Mouse (Mus musculus) forebrain, embryonic 13.5 days (tissue): Measurements from ENCODE around the gene Kbtbd8. TPM values are rescaled to one million over a fixed set of nuclear protein-coding genes. Genes with fewer than 3 reads are reported as not detected.

Source experiments
- ATAC-seq: fragments of 200-750 bp; cut with Nextera tagmentation; 2 replicates; pipeline ENCODE4 v1.8.0; 2017
- H3K27ac ChIP-seq: fragments of 300-500 bp; sonication (generic); 2 replicates; pipeline ENCODE4 v1.5.1; 2015; ENCODE audit warnings: inconsistent platforms, mild to moderate bottlenecking, moderate library complexity
- H3K27me3 ChIP-seq: fragments of 300-500 bp; sonication (generic); 2 replicates; pipeline ENCODE4 v1.6.1; 2015; ENCODE audit warnings: mild to moderate bottlenecking, inconsistent platforms
- H3K36me3 ChIP-seq: fragments of 300-500 bp; sonication (generic); 2 replicates; pipeline ENCODE4 v1.6.1; 2015; ENCODE audit warnings: mild to moderate bottlenecking, inconsistent platforms; ENCODE audit not compliant: poor library complexity, severe bottlenecking
- H3K4me1 ChIP-seq: fragments of 300-500 bp; sonication (generic); 2 replicates; pipeline ENCODE4 v1.6.1; 2015; ENCODE audit warnings: inconsistent platforms
- H3K4me2 ChIP-seq: fragments of 300-500 bp; sonication (generic); 2 replicates; pipeline ENCODE4 v1.6.1; 2015; ENCODE audit warnings: inconsistent platforms, mild to moderate bottlenecking, moderate library complexity
- H3K4me3 ChIP-seq: fragments of 300-500 bp; sonication (generic); 2 replicates; pipeline ENCODE4 v1.5.1; 2015; ENCODE audit warnings: mild to moderate bottlenecking, inconsistent platforms
- H3K9ac ChIP-seq: fragments of 300-500 bp; sonication (generic); 2 replicates; pipeline ENCODE4 v1.6.1; 2015; ENCODE audit warnings: mild to moderate bottlenecking, inconsistent platforms
- H3K9me3 ChIP-seq: fragments of 300-500 bp; sonication (generic); replicated peaks from 2 replicates; pipeline ENCODE4 v1.6.1; 2016; ENCODE audit warnings: inconsistent platforms
- WGBS: fragments of 180-500 bp; shearing (Covaris S2); methylation state at CpG from one replicate; pipeline ENCODE4 v1.1.7; 2015; 5-methylcytosine and 5-hydroxymethylcytosine counted together
- polyA plus RNA-seq: library from polyadenylated mRNA; unstranded; fragments of >200 nt; fragmentation: Nextera tagmentation; extraction: Ambion mirVana; gene quantifications from 2 replicates; pipeline ENCODE4 v1.2.1, GENCODE M21; 2015

The Kbtbd8 gene
- polyA plus RNA-seq, 1 experiment from 2014 or later, result 5.8 TPM

DNA sequence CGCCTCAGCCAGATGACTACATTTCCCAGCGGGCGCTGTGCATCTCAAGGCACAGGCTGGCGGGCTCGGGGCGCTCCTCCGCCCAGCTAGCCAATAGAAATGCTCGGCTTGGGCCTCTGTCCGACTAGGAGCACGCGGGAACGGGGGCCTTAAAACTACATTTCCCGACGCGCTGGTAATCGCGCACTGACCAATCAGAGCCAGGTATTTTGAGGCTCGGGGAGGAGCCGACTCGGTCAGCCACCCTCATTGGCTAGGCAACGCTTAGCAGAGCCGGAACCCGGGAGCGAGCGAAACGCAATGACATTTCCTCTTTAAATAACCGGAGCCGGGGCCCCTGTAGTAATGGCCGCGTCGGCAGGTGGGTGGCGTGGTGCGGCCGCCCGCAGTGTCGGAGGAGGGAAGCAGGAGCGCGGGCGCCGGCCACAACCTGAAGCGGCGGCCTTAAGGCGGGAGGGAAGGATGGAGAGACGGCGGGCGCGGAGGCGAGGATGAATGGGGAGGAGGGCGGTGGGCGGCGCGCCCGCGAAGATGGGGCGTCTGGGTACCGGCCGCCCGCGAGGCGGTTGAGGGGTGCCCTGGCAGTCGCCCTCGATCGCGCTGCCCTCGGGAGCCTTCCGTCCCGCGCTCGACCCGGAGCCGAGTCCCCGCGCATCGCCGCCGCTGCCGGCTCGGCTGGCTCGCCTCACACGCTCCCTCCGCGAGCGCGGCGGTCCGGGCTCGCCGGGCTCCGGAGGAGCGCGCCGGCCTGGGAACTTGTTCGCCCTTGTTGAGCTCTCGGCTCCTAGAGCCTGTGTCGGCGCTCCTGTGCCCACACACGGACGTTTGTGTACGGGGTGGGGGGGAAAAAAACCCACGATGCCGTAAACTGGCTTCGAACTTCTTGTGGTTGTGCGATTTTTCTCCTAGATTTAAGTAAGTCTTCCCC is 838 bp downstream of the Kbtbd8 start:
- H3K9me3 ChIP-seq, result no peaks in the 10 kb centered on the region
- peak; percentile 100 for ATAC-seq
- H3K36me3 ChIP-seq, result peaks cover 16% of the 10 kb centered on the region
- WGBS, result under 1% methylated on average over 94 of the region's 103 CpGs
- no peaks in the 10 kb centered on the region for H3K27me3 ChIP-seq
- peaks cover 23% of the 10 kb centered on the region for H3K4me1 ChIP-seq
- H3K4me3 ChIP-seq, result peak overlapping the region; percentile 85
- peak overlapping the region; percentile 83 for H3K27ac ChIP-seq
- peak overlapping the region; percentile 86 for H3K9ac ChIP-seq
- H3K4me2 ChIP-seq, result peak overlapping the region; percentile 76

DNA sequence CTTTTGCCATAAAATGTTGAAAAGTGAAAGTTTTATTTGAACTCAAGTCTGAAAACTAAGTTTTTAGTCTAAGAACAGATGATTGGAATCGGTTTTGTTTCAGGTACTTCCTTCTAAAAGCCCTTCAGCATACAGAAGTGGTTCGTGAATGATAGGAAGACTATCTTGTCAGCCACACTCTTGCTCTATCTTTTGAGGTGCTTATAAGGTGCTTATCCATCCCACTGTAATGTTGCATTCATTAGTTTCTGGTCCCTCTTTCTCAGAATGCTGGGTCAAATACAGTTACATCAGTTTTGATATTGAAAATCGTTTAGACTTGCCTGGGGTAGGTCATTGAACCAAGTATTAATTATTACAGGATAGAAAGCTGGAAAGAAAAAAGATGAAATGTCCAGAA is 2.3 kb downstream of the Kbtbd8 start:
- WGBS, result 83% methylated on average over 3 of the region's 3 CpGs
- H3K36me3 ChIP-seq, result peaks cover 23% of the 10 kb centered on the region
- H3K27me3 ChIP-seq, result no peaks in the 10 kb centered on the region
- peak overlapping the region; percentile 20; the same call in 1 of the 2 replicates for H3K4me2 ChIP-seq
- H3K4me3 ChIP-seq, result no peak overlapping the region
- H3K4me1 ChIP-seq, result peaks cover 36% of the 10 kb centered on the region
- H3K27ac ChIP-seq, result no peak overlapping the region
- ATAC-seq, result no peak
- H3K9me3 ChIP-seq, result no peaks in the 10 kb centered on the region
- H3K9ac ChIP-seq, result no peak overlapping the region

DNA sequence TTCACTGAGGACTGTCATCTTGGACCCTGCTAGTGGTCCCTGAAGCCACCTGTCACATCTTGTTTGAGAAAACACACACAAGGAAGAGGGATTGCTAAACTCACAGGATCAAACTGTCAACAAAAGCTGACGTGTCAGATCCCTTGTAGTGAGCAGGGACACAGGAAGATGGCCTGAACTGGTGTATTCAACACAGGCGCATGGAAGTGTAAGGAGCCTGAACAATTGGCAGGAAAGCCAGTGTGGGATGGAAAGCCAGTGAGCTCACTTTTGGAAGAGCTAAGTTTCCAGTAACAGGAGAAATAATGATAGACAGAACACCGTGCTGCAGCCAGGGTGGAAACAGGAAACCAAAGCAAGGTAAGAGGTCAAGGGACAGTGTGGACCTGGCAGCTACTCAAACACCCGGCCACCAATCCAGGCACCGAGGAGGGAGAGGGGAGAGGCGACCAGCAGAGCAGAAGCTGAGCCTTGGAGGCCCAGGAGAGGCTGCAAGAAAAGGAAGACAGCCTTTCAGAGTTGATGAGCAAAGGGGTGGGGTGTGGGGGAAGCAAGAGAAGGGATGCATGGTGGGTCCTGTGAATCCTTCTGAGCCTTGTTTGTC is 33.0 kb downstream of the Kbtbd8 start:
- H3K4me2 ChIP-seq, result no peak overlapping the region
- no peak overlapping the region for H3K9ac ChIP-seq
- WGBS, result 68% methylated on average over 6 of the region's 6 CpGs
- H3K36me3 ChIP-seq, result no peaks in the 10 kb centered on the region
- H3K9me3 ChIP-seq, result no peaks in the 10 kb centered on the region
- H3K4me1 ChIP-seq, result no peaks in the 10 kb centered on the region
- no peak overlapping the region for H3K4me3 ChIP-seq
- H3K27me3 ChIP-seq, result no peaks in the 10 kb centered on the region
- ATAC-seq, result no peak
- no peak overlapping the region for H3K27ac ChIP-seq

DNA sequence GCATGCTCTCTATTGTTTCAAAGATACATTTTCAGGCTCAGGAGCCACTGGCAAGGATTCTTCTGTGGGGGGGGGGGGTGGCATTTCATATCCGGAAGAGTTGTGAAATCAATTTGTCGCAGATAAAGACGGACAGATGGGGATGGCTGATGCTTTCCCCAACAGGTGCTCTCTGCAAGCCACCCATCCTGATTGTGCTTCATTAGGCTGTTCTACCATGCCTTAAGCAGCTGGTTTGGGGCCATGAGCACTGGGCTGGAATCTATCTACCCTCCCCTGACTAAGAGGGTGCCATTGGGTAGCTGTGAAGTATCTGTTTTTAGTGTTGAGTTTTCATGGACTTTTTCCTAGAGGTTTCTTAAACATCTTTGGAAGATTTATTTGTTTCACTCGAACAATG is 33.8 kb downstream of the Kbtbd8 start:
- WGBS, result 82% methylated on average over 4 of the region's 4 CpGs
- H3K36me3 ChIP-seq, result no peaks in the 10 kb centered on the region
- ATAC-seq, result no peak
- no peaks in the 10 kb centered on the region for H3K9me3 ChIP-seq
- H3K27ac ChIP-seq, result no peak overlapping the region
- no peaks in the 10 kb centered on the region for H3K4me1 ChIP-seq
- H3K4me3 ChIP-seq, result no peak overlapping the region
- H3K27me3 ChIP-seq, result no peaks in the 10 kb centered on the region
- no peak overlapping the region for H3K4me2 ChIP-seq
- no peak overlapping the region for H3K9ac ChIP-seq

DNA sequence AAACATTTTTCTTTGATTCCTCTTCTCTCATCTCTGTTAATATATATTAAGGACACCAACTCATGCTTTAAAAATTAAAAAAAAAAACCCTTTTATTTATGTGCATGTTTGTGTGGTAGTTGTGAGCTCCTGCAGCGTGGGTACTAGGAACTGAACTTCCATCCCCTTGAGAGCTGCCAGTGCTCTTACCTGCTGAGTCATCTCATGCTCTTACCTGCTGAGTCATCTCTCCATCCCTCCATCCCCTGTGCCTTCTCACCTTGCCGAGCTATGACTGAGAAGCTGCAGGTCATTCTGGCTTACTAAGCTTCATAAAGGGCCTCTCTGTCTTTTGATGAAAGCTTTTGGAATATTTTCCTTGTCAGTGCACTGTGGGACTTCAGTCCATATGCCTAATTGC is 34.5 kb downstream of the Kbtbd8 start:
- WGBS, result 80% methylated on average over 2 of the region's 2 CpGs
- no peak overlapping the region for H3K27ac ChIP-seq
- H3K9me3 ChIP-seq, result no peaks in the 10 kb centered on the region
- no peaks in the 10 kb centered on the region for H3K4me1 ChIP-seq
- no peak overlapping the region for H3K4me3 ChIP-seq
- no peak overlapping the region for H3K4me2 ChIP-seq
- H3K27me3 ChIP-seq, result no peaks in the 10 kb centered on the region
- no peak for ATAC-seq
- no peaks in the 10 kb centered on the region for H3K36me3 ChIP-seq
- H3K9ac ChIP-seq, result no peak overlapping the region

DNA sequence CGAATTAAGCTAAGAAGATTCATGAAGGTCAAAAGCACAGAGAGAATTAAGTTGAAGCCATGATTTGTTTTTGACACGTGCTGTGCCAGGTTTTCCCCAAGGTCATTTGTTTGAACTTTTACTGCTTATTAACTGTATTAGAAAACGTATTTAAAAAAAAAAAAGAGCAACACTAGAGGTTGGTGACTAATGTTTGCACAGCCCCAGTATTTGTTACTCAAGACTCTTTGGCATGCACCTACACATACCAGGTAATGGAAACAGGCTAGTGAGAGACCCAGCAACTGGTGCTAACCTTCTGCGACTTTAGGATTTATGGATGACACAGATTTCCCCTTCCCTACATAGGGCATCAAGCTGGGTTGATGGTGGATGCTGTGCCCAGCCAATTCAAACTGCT is 46.9 kb downstream of the Kbtbd8 start:
- Histone ChIP-seq H3K36me3 (no peaks in the 10 kb centered on the region), H3K27ac (no peak overlapping the region), H3K4me2 (no peak overlapping the region), H3K4me3 (no peak overlapping the region), H3K4me1 (peaks cover 18% of the 10 kb centered on the region), H3K9me3 (no peaks in the 10 kb centered on the region), H3K27me3 (no peaks in the 10 kb centered on the region), H3K9ac (no peak overlapping the region)
- ATAC-seq, result no peak
- 74% methylated on average over 4 of the region's 4 CpGs for WGBS

DNA sequence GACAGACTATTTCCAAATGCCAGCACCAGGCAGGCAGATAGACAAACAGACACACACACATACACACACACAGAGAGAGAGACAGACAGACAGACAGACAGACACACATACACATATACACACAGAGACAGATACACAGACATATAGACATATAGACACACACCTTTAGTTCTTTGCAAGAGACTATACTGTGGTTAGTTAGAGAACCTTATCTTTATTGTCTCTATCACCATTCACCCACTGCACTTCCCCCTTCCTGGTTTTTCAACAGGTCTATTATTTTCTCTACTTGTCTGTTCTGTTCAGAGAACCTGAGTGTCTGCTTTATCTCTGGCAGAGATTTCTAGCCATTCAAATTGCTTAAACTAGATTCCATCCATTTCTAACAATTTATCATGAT is 48.6 kb downstream of the Kbtbd8 start:
- H3K4me3 ChIP-seq, result no peak overlapping the region
- H3K27ac ChIP-seq, result no peak overlapping the region
- no peaks in the 10 kb centered on the region for H3K36me3 ChIP-seq
- no peaks in the 10 kb centered on the region for H3K27me3 ChIP-seq
- no peak overlapping the region for H3K9ac ChIP-seq
- no peak for ATAC-seq
- H3K4me2 ChIP-seq, result no peak overlapping the region
- no peaks in the 10 kb centered on the region for H3K9me3 ChIP-seq
- peaks cover 23% of the 10 kb centered on the region for H3K4me1 ChIP-seq

DNA sequence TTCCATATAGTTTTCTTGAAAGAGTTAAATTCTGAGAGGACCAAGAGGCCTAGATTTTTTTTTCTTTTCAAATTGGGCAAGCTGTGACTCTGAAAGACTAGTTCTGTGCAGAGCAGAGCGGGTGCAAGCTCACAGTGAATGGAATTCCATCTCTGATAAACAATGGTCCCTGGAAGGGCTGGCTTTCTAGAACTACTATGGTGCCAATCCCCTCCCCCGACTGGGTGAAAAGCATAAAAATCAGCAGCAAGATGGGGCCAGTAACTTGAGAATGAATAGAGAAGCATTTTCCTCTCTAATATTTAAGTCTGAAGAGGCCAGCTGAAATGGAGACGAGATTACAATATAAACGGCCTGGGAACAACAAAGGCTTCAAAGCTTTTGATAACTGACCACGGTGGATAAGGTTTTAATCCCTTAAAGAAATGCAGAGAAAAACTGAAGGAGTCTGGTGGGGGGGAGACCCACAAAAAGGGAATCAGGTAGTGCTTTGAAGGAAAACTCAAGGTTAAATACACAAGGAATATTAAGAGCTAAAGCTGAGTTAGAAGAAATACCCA is 50.7 kb downstream of the Kbtbd8 start:
- Histone ChIP-seq H3K9me3 (no peaks in the 10 kb centered on the region), H3K4me1 (peaks cover 23% of the 10 kb centered on the region), H3K27ac (peak overlapping the region; percentile 48; the same call in 1 of the 2 replicates), H3K4me2 (0 out of 2 replicates have a peak overlapping the region, but pooled peaks have one; percentile 13), H3K27me3 (no peaks in the 10 kb centered on the region), H3K4me3 (no peak overlapping the region), H3K36me3 (no peaks in the 10 kb centered on the region), H3K9ac (no peak overlapping the region)
- peak; percentile 90 for ATAC-seq
- WGBS, result 2% methylated on average over 5 of the region's 5 CpGs

DNA sequence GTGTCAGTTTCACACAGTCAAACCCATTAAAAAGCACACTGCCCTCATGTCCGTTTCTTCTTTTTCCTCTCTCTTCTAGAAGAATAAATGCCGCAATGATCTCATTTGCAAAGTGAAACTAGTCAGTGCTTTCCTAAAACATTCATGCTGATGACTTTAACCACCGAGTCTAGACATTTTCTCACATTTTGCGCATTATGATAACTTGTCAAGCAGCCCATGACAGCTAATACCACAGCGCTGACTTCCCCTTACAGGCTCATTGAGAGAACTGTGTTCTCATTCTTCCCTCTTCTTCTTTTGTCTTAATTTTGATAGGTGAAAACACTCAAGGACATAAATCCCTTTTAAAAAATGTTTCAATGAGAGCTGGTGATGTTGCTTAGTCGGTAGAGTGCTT is 52.4 kb downstream of the Kbtbd8 start:
- WGBS, result 64% methylated on average over 6 of the region's 6 CpGs
- ATAC-seq, result no peak

DNA sequence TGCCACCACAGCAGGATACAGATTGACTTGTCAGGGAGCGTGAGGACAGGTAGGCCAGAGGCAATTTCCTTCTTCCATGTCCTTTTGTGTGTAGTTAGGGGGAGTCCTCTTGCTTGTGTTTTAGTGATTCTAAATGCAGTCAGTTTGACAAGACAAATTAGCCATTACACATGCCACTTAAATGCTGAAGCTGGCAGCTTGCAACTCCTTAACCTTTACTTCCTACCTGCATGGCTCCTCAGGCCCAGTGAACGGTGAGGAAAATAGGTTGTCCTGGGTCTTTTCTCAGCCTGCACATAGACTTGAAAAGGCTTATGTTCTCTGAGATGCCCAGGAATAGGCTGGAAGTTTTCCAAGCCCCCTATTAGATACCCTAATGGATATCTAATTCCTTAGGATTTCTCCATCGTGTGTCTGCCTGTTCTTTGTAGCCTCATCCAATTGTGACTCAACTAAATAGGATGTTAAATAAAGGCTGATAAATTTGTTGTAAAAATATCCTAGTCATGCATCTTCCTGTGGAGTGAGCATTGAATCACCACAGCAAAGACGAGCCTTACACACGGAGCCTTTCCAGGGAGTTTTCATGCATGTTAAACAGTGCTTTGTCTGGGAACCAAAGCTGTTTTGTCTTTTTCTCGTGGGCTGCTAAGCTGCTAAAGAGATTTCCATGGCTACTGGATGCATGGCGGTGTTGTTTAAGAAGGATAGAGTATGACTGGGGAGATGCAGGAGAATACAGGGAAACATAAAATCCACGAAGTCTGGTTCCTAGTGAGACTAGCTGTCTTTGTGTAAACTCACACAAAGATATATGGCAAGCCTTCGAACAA is 57.5 kb downstream of the Kbtbd8 start:
- H3K36me3 ChIP-seq, result no peaks in the 10 kb centered on the region
- H3K4me3 ChIP-seq, result no peak overlapping the region
- H3K27me3 ChIP-seq, result no peaks in the 10 kb centered on the region
- ATAC-seq, result peak; percentile 43; the same call in 1 of the 2 replicates
- no peaks in the 10 kb centered on the region for H3K9me3 ChIP-seq
- H3K27ac ChIP-seq, result peak overlapping the region; percentile 69
- no peak overlapping the region for H3K9ac ChIP-seq
- 0 out of 2 replicates have a peak overlapping the region, but pooled peaks have one; percentile 15 for H3K4me2 ChIP-seq
- H3K4me1 ChIP-seq, result peaks cover 11% of the 10 kb centered on the region
- 11% methylated on average over 9 of the region's 9 CpGs for WGBS

More for the DNA sequence above, 52.4 kb downstream of the Kbtbd8 start:
- Histone ChIP-seq H3K27me3 (no peaks in the 10 kb centered on the region), H3K4me3 (no peak overlapping the region), H3K9me3 (no peaks in the 10 kb centered on the region), H3K4me1 (peaks cover 28% of the 10 kb centered on the region), H3K36me3 (no peaks in the 10 kb centered on the region), H3K27ac (no peak overlapping the region), H3K4me2 (0 out of 2 replicates have a peak overlapping the region, but pooled peaks have one; percentile 8), H3K9ac (no peak overlapping the region)
